Mouse (Mus musculus) MN1 (cell line): ENCODE data around the gene Nvl.

Experiments used
- DNase-seq: peaks from one replicate; pipeline ENCODE4 v3.0.0-alpha.2; 2016; ENCODE audit warnings: low spot score

The Nvl gene

DNA sequence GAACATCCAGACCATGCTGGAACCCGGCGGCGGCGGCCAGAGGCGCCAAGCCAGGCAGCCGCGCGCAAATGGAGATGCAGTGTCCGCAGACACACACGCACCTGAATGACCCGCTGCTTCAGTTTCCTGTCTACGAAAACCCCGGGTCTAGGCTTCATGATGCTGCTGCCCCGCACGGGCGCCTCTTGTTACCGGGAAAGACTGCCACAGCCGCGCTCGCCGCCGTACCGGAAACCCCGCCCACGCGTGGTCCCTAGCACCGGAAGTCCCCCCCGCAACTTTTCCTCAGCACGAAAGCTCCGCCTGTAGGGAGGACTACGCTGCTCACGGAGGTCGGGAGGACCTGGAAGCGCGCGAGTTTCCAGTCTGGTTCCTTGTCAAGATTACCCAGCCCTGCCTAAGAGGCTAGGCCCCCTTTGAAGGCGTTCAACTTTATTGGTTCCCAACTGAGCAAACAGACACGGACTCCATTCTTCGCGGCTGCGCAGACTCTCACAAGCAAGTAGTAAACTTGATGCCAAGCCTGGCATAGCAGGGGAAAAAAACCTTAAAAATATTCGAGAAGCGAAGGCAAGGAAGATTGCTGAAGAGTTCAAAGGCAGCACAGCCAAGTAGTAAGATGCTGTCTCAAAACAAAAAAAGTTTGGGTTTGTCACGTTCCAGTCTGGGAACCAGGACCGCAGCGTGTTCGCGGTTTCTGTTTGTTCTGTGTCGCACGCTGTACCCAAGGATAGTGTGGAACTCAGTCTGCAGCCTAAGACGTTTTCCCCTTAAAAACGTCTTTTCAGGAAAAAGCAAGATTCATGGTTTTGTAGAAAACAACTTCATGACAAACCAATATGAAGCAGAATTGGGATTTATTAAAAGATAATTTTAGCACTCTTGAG, at the start of gene Nvl, which contains the start of gene Cnih4:
TSS of gene Nvl (minus strand) at position 255 of the 887 bp plus-strand sequence.
TSS of gene Cnih4 (plus strand) at position 744 of the 887 bp plus-strand sequence.
- peak; percentile 98 for DNase-seq

DNA sequence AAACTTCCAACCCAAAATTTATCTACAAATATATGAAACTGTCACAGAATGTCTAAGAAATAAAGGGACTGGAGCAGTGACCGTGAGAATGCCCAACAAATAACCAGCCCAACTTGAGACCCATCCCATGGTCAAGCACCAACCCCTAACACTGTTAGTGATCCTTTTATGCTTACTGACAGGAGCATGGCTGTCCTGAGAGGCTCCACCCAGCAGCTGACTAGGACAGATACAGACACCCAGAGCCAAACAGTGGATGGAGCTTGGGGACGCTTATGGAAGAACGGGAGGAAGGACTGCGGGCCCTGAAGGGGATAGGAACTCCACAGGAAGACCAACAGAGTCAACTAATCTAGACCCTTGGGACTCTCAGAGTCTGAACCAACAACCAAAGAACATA, 44.9 kb upstream of the Nvl start:
- DNase-seq = no peak

DNA sequence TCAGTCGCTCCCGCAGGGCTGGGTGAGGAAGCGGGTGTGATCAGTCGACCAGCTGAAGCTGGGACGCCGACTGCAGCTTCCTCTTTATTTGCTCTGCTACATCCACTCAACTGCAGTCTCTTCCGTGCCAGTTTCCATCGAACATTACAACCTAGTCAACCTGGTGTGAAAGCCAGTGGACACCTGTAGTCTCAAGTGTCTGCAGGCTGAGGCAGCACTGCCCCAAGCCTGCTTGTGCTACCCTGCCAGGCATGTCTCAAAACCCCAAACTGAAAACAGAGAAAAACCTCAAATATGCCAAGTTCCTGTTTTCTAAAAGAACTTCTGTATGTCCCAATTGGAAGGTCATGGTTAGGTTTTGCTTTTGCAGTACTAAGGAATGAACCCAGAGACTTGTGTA, 26.2 kb upstream of the Nvl start:
- no peak for DNase-seq

DNA sequence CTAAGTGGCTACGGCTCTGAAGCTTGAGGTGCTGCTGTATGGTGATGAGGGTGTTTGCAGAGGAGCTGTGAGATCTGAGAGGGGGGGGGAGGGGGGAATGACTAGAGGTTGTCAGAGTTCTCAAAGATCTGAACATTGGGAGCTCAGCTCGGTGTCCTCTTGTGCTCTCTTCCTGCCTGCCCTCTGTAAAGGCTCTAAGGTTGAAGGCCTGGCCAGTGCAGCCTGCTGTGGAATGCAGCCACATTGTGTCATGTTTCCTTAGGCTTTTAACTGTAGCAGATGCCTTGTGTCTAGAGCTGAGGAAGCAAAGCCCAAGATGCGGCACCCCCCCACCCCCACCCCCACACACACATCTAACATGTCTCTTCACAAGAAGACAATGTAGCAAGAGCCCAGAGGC, 24.4 kb upstream of the Nvl start:
- DNase-seq = no peak

DNA sequence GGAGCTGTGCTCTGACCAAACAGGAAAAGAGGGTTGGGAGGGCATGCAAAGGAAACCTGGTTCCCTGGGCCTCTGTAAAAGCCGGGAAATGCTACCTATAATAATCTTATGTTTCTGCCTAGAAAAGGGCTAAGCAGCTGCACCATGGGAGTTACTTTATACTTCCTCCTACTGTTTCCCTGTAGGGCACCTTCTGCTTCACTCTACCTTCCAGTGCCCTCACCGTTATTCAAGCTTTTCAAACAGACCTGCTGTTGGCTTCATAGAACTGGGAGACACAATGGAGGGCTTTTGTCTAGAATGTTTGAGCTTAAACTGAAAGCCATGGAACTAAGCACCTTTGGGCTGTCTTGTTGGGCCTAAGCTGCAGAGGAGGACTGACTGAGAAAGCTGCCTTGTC, 23.8 kb upstream of the Nvl start:
- no peak for DNase-seq

DNA sequence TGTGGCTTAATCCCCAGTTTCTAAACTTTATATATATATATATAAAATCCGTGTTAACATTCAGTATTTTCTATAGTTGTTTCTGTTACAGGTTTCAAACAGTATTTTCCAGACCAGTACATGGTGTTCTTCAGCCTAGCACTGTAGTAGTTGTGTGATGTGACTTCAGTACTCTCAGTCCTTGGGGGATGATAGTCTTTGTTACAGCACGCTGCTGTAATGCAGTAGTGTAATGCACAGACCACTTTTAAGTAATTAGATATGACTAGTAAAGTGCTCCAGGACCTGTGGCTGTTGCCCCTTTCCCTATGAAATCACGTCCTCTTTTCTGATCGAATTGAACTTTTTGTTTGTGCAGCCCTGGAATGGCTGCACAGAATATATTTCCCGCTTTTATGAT, 7.5 kb upstream of the Nvl start:
- DNase-seq = peak; percentile 52

DNA sequence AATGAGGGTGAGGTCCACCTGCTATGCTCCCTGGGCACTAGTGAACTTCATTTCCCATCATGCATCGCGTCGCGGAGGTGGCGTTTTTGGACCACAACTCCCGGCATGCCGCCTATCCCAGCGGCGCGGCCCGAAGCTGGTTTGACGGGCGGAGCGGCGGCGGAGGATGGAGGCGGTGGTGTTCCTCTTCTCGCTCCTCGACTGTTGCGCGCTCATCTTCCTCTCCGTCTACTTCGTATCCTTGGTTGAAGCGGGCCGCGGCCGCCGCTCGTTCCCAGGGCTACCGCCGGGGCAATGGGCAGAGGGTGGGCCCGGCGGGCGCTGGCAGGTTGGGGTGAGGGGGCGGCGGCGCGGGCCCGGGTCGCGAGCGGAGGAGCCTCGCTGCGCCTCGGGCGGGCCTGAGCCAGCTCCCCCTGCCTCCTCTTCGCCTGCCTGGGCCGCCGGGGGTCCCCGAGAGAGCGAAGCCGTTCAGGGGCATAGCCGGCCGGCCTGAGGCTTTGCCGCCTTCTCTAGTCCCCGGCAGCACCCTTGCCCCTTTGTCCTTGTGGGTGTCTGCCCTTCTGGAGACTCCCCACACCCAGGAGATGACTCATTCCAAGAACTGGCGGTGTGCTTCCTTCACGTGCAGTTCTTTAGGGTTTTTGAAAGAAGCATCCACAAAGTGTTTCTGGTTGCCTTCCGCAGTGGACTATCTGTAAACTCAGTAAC, 7.0 kb upstream of the Nvl start:
- DNase-seq = peak; percentile 96

DNA sequence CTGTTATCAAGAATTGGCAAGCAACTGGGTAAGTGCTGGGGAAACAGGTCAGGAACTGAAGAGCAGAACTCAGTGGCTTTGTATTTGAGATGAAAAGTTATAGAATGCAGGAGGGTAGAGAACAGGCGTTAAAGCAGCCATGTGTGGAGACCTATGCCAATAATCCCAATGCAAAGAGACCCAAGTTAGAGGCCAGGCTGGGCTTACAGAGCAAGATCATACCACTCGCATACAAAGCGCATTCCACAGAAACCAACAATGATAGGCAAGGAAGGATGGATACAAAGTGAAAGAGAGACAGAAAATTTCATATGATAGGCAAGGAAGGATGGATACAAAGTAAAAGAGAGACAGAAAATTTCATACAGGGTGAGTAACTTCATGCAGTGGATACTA, 6.4 kb upstream of the Nvl start:
- DNase-seq = no peak

DNA sequence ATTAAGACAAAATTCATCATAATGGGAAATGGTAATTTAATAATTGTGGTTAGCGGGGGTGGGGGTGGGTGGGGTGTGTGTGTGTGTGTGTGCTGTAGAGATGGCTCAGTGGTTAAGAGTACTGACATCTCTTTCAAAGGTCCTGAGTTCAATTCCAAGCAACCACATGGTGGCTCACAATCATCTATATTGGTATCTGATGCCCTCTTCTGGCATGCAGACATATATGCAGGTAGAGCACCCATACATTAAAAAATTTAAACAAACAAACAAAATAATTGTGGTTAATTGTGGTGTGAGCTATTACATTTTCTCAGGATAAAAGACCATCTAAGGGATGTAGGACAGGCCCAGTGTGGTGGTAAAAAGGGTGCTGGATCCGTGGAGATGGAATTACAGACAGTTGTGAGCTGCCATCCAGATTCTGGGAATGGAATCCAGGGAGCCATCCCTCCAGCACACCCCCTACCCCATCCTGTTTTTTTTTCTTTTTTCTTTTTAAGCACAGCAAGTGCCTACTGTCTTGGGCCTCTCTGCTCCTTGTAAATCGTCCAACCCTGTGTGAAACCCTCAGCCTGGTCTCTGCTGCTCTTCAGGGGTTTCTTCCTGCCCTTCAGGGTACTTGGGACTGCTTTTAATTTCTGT, 5.5 kb upstream of the Nvl start:
- DNase-seq = no peak

DNA sequence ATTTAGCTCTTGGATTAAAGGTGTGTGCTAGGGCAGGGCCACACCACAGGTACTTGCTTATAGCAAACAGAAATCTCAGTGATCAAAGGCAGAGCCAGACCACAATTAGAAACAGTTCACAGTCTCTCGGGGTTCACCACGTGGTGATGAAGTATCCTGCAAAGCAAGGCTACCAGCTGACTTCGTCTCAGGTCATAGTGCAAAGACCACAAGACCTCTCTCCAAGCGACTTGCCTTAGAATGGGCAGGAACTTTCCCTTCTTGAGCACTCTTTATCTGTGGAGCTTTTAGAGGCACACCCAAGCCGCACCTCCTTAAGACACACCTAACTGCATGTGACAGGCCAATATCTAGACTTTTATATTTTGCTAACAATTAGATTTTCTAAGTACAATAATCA, 4.5 kb upstream of the Nvl start:
- DNase-seq = no peak

DNA sequence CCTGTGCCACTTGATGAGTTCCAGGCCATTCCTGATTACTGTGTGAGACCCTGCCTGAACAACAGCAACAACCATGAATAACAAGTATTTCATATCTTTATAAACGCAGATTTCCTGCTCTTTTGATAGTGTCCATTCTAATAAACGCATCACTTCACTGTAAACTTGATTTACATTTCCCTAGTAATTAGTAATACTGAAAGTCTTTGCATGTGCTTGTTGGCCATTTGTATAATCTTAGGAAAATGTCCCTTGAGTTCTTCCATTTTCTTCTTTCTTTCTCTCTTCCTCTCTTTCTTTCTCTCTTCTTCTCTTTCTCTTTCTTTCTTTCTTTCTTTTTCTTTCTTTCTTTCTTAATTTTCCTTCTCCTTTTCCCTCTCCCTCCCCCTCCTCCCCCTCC, 2.2 kb upstream of the Nvl start:
- no peak for DNase-seq

DNA sequence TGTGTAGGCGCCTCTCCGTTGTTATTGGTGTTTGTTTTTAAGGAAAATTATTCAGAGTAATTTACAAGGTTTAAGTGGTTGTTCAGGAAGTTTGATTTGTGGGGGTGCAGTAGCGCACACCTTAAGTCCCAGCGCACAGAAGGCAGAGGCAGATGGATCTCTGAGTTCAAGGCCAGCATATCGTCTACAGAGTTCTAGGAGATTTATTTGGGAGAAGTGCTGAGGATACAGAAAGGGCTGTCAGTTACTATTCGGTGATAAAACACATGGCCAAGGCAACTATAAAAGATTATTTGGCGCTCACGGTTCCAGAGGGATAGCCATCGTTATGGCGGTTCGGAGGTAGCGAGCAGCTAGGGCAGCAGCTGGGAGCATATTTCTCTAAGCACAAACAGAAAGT, 962 bp upstream of the Nvl start:
- DNase-seq = peak; percentile 21

DNA sequence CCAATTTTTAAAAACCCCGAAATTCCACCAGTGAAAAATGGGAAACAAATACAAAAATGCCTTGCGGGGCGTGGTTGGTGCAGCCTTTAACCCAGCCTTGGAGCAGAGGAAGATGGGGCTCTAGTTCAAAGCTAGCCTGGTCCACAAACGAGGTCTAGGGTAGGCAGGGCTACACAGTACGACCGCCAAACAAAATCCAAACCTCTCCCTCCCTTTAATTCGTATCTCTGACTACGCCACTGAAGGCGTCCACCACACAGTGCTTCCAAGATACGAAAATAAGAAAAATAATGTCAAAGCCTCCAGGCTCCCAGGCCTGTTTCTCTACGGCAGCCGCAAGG, 425 bp downstream of the Nvl start:
- no peak for DNase-seq

DNA sequence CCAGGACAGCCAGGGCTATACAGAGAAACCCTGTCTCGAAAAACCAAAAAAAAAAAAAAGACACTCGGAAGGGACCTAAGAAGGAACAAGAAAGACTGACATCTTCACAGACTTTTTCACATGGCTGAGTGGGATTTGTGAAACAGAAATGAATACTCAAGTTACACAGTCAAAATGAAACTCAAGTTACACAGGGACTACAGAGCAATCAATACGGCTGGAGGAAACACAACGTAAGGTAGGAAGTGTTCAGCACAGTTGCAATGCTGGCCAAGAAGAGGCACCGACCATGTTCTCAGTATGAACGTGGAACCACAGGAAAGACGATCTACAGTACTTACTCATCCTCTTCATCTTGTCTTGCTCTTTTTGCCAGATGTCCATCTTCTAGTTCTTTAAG, 5.3 kb downstream of the Nvl start:
- no peak for DNase-seq

DNA sequence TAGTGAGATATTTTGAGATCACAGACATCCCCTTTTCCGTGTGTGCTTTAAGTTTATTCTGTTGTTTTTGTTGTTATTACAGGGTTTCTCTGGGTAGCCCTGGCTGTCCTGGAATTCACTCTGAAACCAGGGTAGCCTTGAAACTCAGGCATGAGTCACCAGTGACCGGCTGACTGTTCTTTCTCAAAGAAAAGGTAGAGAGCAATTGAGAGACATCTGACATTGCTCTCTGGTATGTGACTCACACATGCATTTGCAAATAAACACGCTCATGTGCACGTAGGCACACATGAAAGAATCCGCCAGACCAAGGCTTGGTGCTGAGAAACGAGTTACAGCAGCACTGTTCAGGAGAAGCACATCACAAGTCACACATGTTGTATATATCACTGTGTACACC, 12.1 kb downstream of the Nvl start:
- peak; percentile 49 for DNase-seq

DNA sequence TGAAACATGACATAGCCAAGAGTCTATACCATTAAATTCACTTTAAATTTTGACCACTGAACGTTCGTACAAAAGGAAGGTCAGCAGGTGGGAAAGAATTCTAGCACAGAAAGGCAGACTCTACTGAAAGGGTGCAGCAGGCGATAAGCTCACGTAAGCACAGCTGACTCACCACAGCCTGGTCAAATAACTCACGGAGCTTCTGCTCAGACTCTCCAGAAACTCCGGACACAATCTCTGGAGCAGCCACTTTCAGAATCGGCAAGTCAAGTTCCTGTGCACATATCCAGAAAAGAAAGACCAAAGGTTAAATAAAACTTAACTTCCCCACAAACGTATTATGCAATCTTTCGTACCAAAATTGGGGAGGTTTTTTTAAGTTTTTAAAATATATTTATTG, 17.2 kb downstream of the Nvl start:
- DNase-seq = no peak

DNA sequence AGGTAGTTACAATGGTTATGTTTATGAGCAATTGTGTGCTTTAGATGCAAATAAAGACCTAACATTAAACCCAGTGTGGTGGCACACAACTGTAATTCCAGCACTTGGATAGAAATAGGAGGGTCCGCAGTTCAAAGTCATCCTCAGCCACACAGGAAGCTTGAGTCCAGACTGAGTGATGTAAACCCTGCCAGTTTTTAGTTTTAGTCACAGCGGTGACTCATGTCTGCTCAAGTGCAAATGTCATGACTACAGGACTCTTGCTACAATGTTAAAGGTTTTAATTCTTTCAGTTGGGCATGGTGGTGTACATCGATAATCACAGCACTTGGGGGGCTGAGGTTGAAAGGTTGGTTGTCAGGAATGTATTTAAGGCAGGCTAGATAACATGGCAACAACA, 18.1 kb downstream of the Nvl start:
- no peak for DNase-seq

DNA sequence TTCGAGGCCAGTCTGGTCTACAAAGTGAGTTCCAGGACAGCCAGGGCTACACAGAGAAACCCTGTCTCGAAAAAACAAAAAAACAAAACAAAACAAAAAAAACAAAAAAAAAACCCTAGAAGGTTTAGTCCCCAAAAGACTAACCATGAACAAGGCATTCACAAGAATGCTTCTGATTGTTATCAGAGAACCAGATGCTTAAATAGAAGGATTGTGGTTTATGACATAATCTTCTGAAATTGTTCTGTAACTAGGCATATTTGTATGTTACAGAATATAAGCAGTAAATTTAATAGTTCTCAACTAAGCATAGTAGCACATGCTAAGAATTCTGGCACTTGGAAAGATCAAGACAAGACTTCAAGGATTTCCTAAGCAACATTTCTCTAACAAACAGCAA, 19.9 kb downstream of the Nvl start:
- no peak for DNase-seq

DNA sequence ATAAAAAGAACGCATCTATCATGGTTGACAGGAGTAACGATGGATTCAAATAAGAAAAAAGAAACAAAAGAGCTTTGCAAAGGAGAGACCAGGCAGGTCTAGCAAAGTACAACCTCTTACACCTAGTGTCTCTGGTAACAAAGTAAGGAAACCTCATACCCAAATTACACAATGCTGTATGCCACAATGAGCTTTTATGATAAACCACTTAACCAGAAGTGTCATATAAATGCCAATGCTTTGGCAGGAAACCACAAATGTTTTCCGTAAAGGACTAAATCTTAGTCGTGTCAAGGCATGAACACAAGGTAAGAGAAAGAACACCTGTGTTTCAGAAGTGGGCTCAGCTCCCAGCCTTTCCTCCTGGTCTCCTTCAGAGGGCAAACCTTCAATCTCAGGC, 26.9 kb downstream of the Nvl start:
- DNase-seq = no peak

DNA sequence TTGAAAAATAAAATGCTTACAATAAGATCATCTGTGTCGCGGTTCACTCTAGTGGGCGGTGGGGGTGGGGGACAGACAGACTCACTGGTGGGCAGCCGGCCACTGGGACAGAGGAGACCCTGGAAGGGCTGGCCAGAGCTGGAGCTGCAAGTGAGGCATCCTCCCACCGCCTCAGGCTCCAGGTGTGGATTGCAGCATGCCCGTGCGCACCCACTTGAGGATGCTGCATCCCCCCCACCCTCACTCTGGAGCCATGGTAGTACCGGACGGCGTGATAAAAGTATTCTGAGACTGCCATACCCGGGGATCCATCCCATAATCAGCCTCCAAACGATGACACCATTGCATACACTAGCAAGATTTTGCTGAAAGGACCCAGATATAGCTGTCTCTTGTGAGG, 54.0 kb downstream of the Nvl start:
- DNase-seq = no peak

DNA sequence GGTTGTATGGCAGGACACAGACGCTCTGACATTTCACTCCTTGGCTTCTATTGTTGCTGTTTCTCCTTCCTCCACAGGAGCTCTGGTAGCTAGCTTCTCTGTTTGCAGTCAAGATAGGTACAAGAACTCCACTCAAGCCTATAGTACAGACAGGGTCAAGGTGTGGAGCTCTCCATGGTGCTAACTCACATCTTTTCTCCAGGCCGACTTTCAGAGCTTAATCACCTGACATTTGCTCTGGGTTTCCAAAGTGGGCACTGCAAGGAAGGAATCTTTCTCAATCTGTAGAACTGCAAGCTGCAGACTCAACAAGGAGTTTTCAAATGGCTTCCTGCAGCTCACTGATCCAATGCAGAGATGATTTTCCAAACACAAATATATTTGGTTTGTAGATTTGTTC, 60.0 kb downstream of the Nvl start:
- no peak for DNase-seq

DNA sequence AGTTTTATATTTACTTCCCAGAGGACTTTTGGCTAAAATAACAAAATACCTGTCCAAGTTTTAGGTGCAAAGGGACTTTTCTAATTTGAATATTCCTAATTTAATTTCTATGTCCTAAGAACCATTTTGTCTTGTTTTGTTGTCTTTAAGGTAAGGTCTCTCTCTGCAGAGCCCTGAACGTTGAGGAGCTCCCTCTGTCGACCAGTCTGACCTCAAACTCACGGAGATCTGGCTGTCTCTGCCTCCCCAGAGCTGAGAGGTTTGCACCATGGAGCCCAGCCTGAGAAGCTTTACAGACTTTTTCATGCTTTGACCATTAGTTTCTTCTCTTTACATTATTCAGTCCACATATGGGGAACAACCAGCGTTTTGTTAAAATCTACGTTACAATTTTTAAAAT, 70.9 kb downstream of the Nvl start:
- DNase-seq = no peak

DNA sequence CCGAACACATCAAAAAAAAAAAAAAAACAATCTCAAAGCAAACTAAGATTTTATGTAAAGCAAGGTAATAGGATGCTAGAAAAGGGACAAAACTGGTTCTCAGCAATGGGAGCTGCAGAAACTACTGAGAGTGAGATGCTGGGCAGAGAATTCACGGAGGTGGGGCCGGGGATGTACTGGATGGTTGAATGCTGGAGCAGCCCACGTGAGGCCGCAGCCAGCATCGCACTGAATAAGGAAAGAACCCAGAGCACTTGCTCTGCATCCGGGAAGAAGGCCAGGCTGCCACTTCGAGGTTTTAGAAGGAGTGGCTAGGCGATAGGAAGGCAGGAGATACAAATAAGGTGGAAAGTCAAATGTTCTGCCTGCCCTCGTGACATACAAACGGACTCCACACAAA, 74.3 kb downstream of the Nvl start:
- no peak for DNase-seq
